Mouse (Mus musculus) cortical plate, adult 2 months (tissue): ENCODE data around the gene Ltn1.

Experiments used
- CTCF ChIP-seq: fragments of 200-500 bp; IDR thresholded peaks from 2 replicates; pipeline ENCODE4 v1.5.1; 2011; ENCODE audit warnings: mild to moderate bottlenecking, control low read depth, low read length; ENCODE audit not compliant: insufficient read depth; ENCODE audit errors: extremely low read depth
- POLR2A ChIP-seq: fragments of 200-500 bp; IDR thresholded peaks from 2 replicates; pipeline ENCODE4 v1.6.1; 2011; ENCODE audit warnings: mild to moderate bottlenecking, low read length, control low read depth; ENCODE audit not compliant: insufficient read depth; ENCODE audit errors: extremely low read depth

DNA sequence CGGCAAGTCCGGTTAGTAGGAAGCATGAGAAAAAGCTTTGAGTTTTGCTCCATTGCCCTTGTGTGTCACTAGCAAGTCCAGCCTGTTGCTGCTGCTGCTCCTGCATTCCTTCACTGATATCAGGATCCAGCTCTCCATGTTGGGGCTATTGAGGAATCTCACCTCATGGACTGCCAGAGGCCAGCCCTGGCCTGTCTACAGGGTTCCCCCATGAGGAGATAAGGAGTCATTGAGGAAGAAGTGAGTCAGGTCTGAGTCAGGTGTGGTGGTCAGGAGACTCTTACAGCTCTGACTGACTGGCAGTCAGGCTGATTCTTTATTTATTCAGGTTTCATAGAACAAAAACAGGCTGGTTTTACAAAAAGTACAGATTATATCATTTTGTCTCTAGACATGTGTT, 84.3 kb downstream of the Ltn1 start:
- TF ChIP-seq CTCF (no peak), POLR2A (no peak)
